In genomic region chr13:119487880-119488580, GRCm38 (mm10) we compare ENCODE assay signal across 9 mouse cellular contexts. TPM values are rescaled to one million over a fixed set of nuclear protein-coding genes. Genes with fewer than 3 reads are reported as not detected.
DNase-seq lines count a peak whose midpoint lies in the region; ATAC-seq and TF ChIP-seq lines count a peak whose summit lies in the region.
"Had no signal": no experiment of that assay in that cellular context is flagged by ENCODE, and none has a peak within 500 bp of the region (broad histone marks: within the 10 kb centered on the region; RNA-seq: fewer than 3 reads in every experiment).

Tmem267 (plus strand) TSS chr13:119488039.
3110070M22Rik (minus strand) TSS chr13:119488383.

- peak within 1 kb of the TSS; percentile 41 for H3K4me2 ChIP-seq in limb, embryonic 12.5 days
- peak within 1 kb of the TSS; percentile 52 for H3K4me2 ChIP-seq in myocyte (ENCODE audit: low read depth)
- peak within 1 kb of the TSS; percentile 34; the same call in 1 of the 2 replicates for H3K4me2 ChIP-seq in stomach, embryonic 15.5 days

- WGBS in embryonic facial prominence, embryonic 10.5 days: 77% methylated on average over 87 of the region's 87 CpGs
- WGBS in limb, embryonic 12.5 days: 83% methylated on average over 87 of the region's 87 CpGs
- WGBS in stomach, embryonic 15.5 days: 77% methylated on average over 87 of the region's 87 CpGs

- no peak for ATAC-seq in erythroblast, adult 5-6 weeks (replicated peaks; ENCODE audit: low FRiP score, poor library complexity, severe bottlenecking)
- ATAC-seq in limb, embryonic 12.5 days (ENCODE audit: insufficient number of reproducible peaks, insufficient read depth, low FRiP score, low TSS enrichment, low read depth): no peak
- no peak; the same call in 1 of the 2 replicates for ATAC-seq in stomach, embryonic 15.5 days (ENCODE audit: insufficient read depth, low FRiP score, low read depth)

- H3K36me3 ChIP-seq in erythroblast, embryonic 14.5 days (ENCODE audit: control insufficient read depth): peaks cover 25% of the 10 kb centered on the region
- peaks cover 38% of the 10 kb centered on the region for H3K36me3 ChIP-seq in embryonic facial prominence, embryonic 10.5 days (replicated peaks)
- H3K36me3 ChIP-seq in limb, embryonic 12.5 days: peaks cover 43% of the 10 kb centered on the region
- no peaks in the 10 kb centered on the region for H3K36me3 ChIP-seq in myocyte (ENCODE audit: control insufficient read depth, insufficient read depth)
- H3K36me3 ChIP-seq in stomach, embryonic 15.5 days: peaks cover 12% of the 10 kb centered on the region; the same call in 1 of the 2 replicates

- peak; percentile 86 for DNase-seq in embryonic facial prominence, embryonic 10.5 days (ENCODE audit: low spot score)
- peak; percentile 70 for DNase-seq in heart, adult 8-10 months (ENCODE audit: low spot score)
- DNase-seq in kidney, adult 9 months: peak; percentile 80

- peaks cover 12% of the 10 kb centered on the region for H3K4me1 ChIP-seq in erythroblast, embryonic 14.5 days (ENCODE audit: control insufficient read depth)
- no peaks in the 10 kb centered on the region for H3K4me1 ChIP-seq in embryonic facial prominence, embryonic 10.5 days
- H3K4me1 ChIP-seq in limb, embryonic 12.5 days (replicated peaks): no peaks in the 10 kb centered on the region
- H3K4me1 ChIP-seq in stomach, embryonic 15.5 days: no peaks in the 10 kb centered on the region

- no peak within 1 kb of the TSS for H3K9ac ChIP-seq in limb, embryonic 12.5 days (replicated peaks)
- H3K9ac ChIP-seq in stomach, embryonic 15.5 days: no peak within 1 kb of the TSS

- H3ac ChIP-seq in myocyte (ENCODE audit: control insufficient read depth, insufficient read length): no peak within 1 kb of the TSS

- peak; percentile 70 for TF ChIP-seq POLR2A in myocyte (IDR thresholded peaks at IDR 0.05; ENCODE audit: insufficient read length, low read depth)

- peaks cover 7% of the 10 kb centered on the region for H3K9me3 ChIP-seq in erythroblast, embryonic 14.5 days (ENCODE audit: control insufficient read depth, low read length)
- peaks cover 18% of the 10 kb centered on the region for H3K9me3 ChIP-seq in embryonic facial prominence, embryonic 10.5 days
- peaks cover 17% of the 10 kb centered on the region for H3K9me3 ChIP-seq in limb, embryonic 12.5 days
- H3K9me3 ChIP-seq in stomach, embryonic 15.5 days: peaks cover 13% of the 10 kb centered on the region

- H3K4me3 ChIP-seq in erythroblast, embryonic 14.5 days (replicated peaks): peak within 1 kb of the TSS; percentile 87
- no peak within 1 kb of the TSS for H3K4me3 ChIP-seq in embryonic facial prominence, embryonic 10.5 days
- H3K4me3 ChIP-seq in limb, embryonic 12.5 days (replicated peaks): no peak within 1 kb of the TSS
- H3K4me3 ChIP-seq in myocyte: no peak within 1 kb of the TSS
- H3K4me3 ChIP-seq in stomach, embryonic 15.5 days (replicated peaks): no peak within 1 kb of the TSS

- H3K27ac ChIP-seq in embryonic facial prominence, embryonic 10.5 days (replicated peaks): no peak within 1 kb of the TSS
- peak within 1 kb of the TSS; percentile 1 for H3K27ac ChIP-seq in limb, embryonic 12.5 days
- peak within 1 kb of the TSS; percentile 1; the same call in 1 of the 2 replicates for H3K27ac ChIP-seq in stomach, embryonic 15.5 days

- H3K27me3 ChIP-seq in erythroblast, embryonic 14.5 days (ENCODE audit: control insufficient read depth): peaks cover 2% of the 10 kb centered on the region
- H3K27me3 ChIP-seq in embryonic facial prominence, embryonic 10.5 days (replicated peaks; ENCODE audit: low read depth, poor library complexity, severe bottlenecking): no peaks in the 10 kb centered on the region
- H3K27me3 ChIP-seq in limb, embryonic 12.5 days: no peaks in the 10 kb centered on the region
- no peaks in the 10 kb centered on the region for H3K27me3 ChIP-seq in myocyte (ENCODE audit: control insufficient read depth, insufficient read depth, insufficient read length)
- no peaks in the 10 kb centered on the region for H3K27me3 ChIP-seq in stomach, embryonic 15.5 days (replicated peaks)
- H3K27me3 ChIP-seq: Patski had no signal

- no peaks in the 10 kb centered on the region for H3K79me2 ChIP-seq in myocyte (ENCODE audit: control insufficient read depth, insufficient read depth)

TF ChIP-seq in myocyte, 11 proteins besides CTCF, POLR2A, EP300 and RAD21:
- TF ChIP-seq USF1 (IDR thresholded peaks at IDR 0.05; ENCODE audit: low read depth) (no peak), TCF12 (IDR thresholded peaks at IDR 0.05; ENCODE audit: insufficient read depth, poor library complexity, severe bottlenecking) (no peak), CEBPB (IDR thresholded peaks at IDR 0.05; ENCODE audit: insufficient read depth, poor library complexity, severe bottlenecking) (no peak), TCF3 (IDR thresholded peaks at IDR 0.05; ENCODE audit: insufficient read length, low read depth) (no peak), E2F4 (IDR thresholded peaks at IDR 0.05; ENCODE audit: insufficient read depth) (no peak), POLR2AphosphoS2 (IDR thresholded peaks at IDR 0.05; ENCODE audit: insufficient read length, low read depth) (no peak), MYOD1 (IDR thresholded peaks at IDR 0.05; ENCODE audit: control insufficient read depth in 1 of 3, insufficient read length in 2 of 3, low read depth in 2 of 3) (no peak), MAX (IDR thresholded peaks at IDR 0.05; ENCODE audit: low read depth) (no peak), SRF (IDR thresholded peaks at IDR 0.05; ENCODE audit: control insufficient read depth, insufficient read length, low read depth) (no peak), REST (IDR thresholded peaks at IDR 0.05; ENCODE audit: insufficient read depth, insufficient read length) (no peak), MYOG (IDR thresholded peaks at IDR 0.05; ENCODE audit: control insufficient read depth in 1 of 3, insufficient read depth in 1 of 3, insufficient read length in 2 of 3, low read depth in 2 of 3) (no peak)

RNA-seq across cellular contexts. Expression of gene Tmem267, which starts in this region (rescaled TPM):
- 0.04 and 0.11 TPM in 2 replicates for polyA plus RNA-seq in erythroblast, embryonic 14.5 days (2012)
- total RNA-seq in erythroblast, adult 5-6 weeks (2015; ENCODE audit: low replicate concordance): 4.2 and 6.3 TPM in 2 replicates
- 0.43 and 0.98 TPM in 2 replicates for total RNA-seq in erythroblast, adult 5-6 weeks (2017; ENCODE audit: low replicate concordance)
- 1.0 and 1.3 TPM in 2 replicates for polyA plus RNA-seq in embryonic facial prominence, embryonic 10.5 days (2016; fragmentation: Nextera tagmentation; extraction: Ambion mirVana)
- 10 to 100 TPM in 3 of 4 experiments, 1 to 10 TPM in 1; 8.3 to 16.7 (median 14.7) TPM for total RNA-seq in heart, adult 8-10 months (2022)
- 0.96 and 1.5 TPM in 2 replicates for polyA plus RNA-seq in limb, embryonic 12.5 days (2016; fragmentation: Nextera tagmentation; extraction: Ambion mirVana)
- 4.2 TPM for polyA plus RNA-seq in myocyte (2012; fragmentation: generic; extraction: Trizol)
- polyA plus RNA-seq in stomach, embryonic 15.5 days (2015; fragmentation: Nextera tagmentation; extraction: Ambion mirVana): 0.97 and 1.4 TPM in 2 replicates

RNA-seq across cellular contexts. Expression of gene 3110070M22Rik, which starts in this region (rescaled TPM):
- 0.15 and 0.17 TPM in 2 replicates for polyA plus RNA-seq in erythroblast, embryonic 14.5 days (2012)
- total RNA-seq in erythroblast, adult 5-6 weeks (2015; ENCODE audit: low replicate concordance): not detected in 2 replicates
- not detected in 2 replicates for total RNA-seq in erythroblast, adult 5-6 weeks (2017; ENCODE audit: low replicate concordance)
- 0.86 and 1.3 TPM in 2 replicates for polyA plus RNA-seq in embryonic facial prominence, embryonic 10.5 days (2016; fragmentation: Nextera tagmentation; extraction: Ambion mirVana)
- total RNA-seq in heart, adult 8-10 months (2022): 1 to 10 TPM in 3 of 4 experiments, under 1 TPM in 1; 0.63 to 2.6 (median 1.8) TPM
- polyA plus RNA-seq in limb, embryonic 12.5 days (2016; fragmentation: Nextera tagmentation; extraction: Ambion mirVana): 1.1 and 1.7 TPM in 2 replicates
- polyA plus RNA-seq in myocyte (2012; fragmentation: generic; extraction: Trizol): 0.23 TPM
- 1.1 and 1.7 TPM in 2 replicates for polyA plus RNA-seq in stomach, embryonic 15.5 days (2015; fragmentation: Nextera tagmentation; extraction: Ambion mirVana)
